Mouse (Mus musculus): Measurements from ENCODE around the gene Erc2. TPM values are rescaled to one million over a fixed set of nuclear protein-coding genes. Genes with fewer than 3 reads are reported as not detected.

Gene Erc2
- polyA plus RNA-seq, 2 experiments: 0.52 to 0.99 TPM

GRCm38 (mm10) chr14:28231241-28231640, 609.0 kb downstream of the Erc2 start:
- WGBS (ENCODE audit: insufficient replicate concordance): 58% methylated on average over 2 of the region's 2 CpGs
- no peak for DNase-seq (ENCODE audit: low read depth in 3 of 3, low spot score in 3 of 3)
- Histone ChIP-seq H3K4me2 (ENCODE audit: low read depth) (no peak overlapping the region), H3K27me3 (ENCODE audit: control insufficient read depth, insufficient read depth, low read length) (no peaks in the 10 kb centered on the region), H3K9me3 (ENCODE audit: control insufficient read depth, low read length) (no peaks in the 10 kb centered on the region), H3K9ac (replicated peaks) (no peak overlapping the region), H3K27ac (no peak overlapping the region), H3K4me3 (ENCODE audit: insufficient read depth in 1 of 2, low read depth in 2 of 2, low read length in 2 of 2) (no peak overlapping the region), H3K36me3 (replicated peaks; ENCODE audit: control insufficient read depth, insufficient read depth, low read depth) (no peaks in the 10 kb centered on the region), H3K4me1 (replicated peaks; ENCODE audit: control insufficient read depth in 2 of 2, insufficient read depth in 2 of 2, low read length in 1 of 2) (no peaks in the 10 kb centered on the region)
- TF ChIP-seq EP300 (IDR thresholded peaks at IDR 0.05; ENCODE audit: low read depth) (no peak), CTCF (IDR thresholded peaks at IDR 0.05; ENCODE audit: low read depth) (no peak)
- no peak for ATAC-seq (ENCODE audit: insufficient read depth)

DNA sequence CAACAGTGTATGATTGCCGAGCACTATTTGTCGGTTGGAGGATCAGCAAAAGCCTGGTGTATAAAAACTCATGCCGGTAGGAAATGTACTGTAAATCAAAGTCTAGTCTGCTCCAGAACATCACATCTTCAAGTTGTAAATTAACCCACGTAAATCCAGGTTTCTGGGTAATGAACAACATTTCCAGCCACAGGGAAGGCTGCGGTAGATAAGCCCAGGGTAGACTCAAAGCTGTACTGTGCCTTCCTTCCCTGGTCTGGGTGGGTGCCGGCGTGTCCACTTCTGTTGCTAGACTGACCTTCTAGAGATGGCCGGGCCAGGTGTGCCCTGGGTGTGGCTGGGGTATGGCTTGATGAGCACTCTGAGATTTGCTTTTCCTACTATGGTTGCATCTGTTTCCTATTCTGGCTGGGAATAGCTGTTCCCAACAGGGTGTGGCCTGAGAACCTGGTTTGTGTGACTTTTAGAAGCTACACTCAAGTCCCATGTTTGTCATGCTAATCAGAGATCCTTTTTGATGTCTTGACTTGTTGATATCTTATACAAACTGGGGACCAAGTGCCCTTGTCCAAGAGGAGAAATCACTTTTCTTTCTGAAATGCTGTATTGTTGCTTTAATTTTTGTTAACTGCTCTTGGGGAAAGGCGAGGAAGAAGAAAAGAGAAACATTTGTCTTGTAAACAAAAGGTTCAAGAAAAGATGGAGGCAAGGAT, 616.3 kb downstream of the Erc2 start:
- no peaks in the 10 kb centered on the region for H3K4me1 ChIP-seq (replicated peaks; ENCODE audit: control insufficient read depth in 2 of 2, insufficient read depth in 2 of 2, low read length in 1 of 2)
- TF ChIP-seq EP300 (IDR thresholded peaks at IDR 0.05; ENCODE audit: low read depth) (no peak), CTCF (IDR thresholded peaks at IDR 0.05; ENCODE audit: low read depth) (no peak)
- WGBS (ENCODE audit: insufficient replicate concordance): 73% methylated on average over 9 of the region's 9 CpGs
- H3K36me3 ChIP-seq (replicated peaks; ENCODE audit: control insufficient read depth, insufficient read depth, low read depth): no peaks in the 10 kb centered on the region
- DNase-seq (ENCODE audit: low read depth in 3 of 3, low spot score in 3 of 3): no peak
- H3K9ac ChIP-seq (replicated peaks): no peak overlapping the region
- ATAC-seq (ENCODE audit: insufficient read depth): no peak
- no peak overlapping the region for H3K4me3 ChIP-seq (ENCODE audit: insufficient read depth in 1 of 2, low read depth in 2 of 2, low read length in 2 of 2)
- H3K4me2 ChIP-seq (ENCODE audit: low read depth): no peak overlapping the region
- no peaks in the 10 kb centered on the region for H3K9me3 ChIP-seq (ENCODE audit: control insufficient read depth, low read length)
- no peaks in the 10 kb centered on the region for H3K27me3 ChIP-seq (ENCODE audit: control insufficient read depth, insufficient read depth, low read length)
- no peak overlapping the region for H3K27ac ChIP-seq

GRCm38 (mm10) chr14:28240111-28240510, 617.9 kb downstream of the Erc2 start:
- Histone ChIP-seq H3K27ac (no peak overlapping the region), H3K9ac (replicated peaks) (no peak overlapping the region), H3K4me1 (replicated peaks; ENCODE audit: control insufficient read depth in 2 of 2, insufficient read depth in 2 of 2, low read length in 1 of 2) (no peaks in the 10 kb centered on the region), H3K27me3 (ENCODE audit: control insufficient read depth, insufficient read depth, low read length) (no peaks in the 10 kb centered on the region), H3K4me2 (ENCODE audit: low read depth) (no peak overlapping the region), H3K4me3 (ENCODE audit: insufficient read depth in 1 of 2, low read depth in 2 of 2, low read length in 2 of 2) (no peak overlapping the region), H3K36me3 (replicated peaks; ENCODE audit: control insufficient read depth, insufficient read depth, low read depth) (no peaks in the 10 kb centered on the region), H3K9me3 (ENCODE audit: control insufficient read depth, low read length) (no peaks in the 10 kb centered on the region)
- ATAC-seq (ENCODE audit: insufficient read depth): no peak
- DNase-seq (ENCODE audit: low read depth in 3 of 3, low spot score in 3 of 3): no peak
- TF ChIP-seq EP300 (IDR thresholded peaks at IDR 0.05; ENCODE audit: low read depth): no peak
- TF ChIP-seq CTCF (IDR thresholded peaks at IDR 0.05; ENCODE audit: low read depth): no peak
- 23% methylated on average over 3 of the region's 3 CpGs for WGBS (ENCODE audit: insufficient replicate concordance)

DNA sequence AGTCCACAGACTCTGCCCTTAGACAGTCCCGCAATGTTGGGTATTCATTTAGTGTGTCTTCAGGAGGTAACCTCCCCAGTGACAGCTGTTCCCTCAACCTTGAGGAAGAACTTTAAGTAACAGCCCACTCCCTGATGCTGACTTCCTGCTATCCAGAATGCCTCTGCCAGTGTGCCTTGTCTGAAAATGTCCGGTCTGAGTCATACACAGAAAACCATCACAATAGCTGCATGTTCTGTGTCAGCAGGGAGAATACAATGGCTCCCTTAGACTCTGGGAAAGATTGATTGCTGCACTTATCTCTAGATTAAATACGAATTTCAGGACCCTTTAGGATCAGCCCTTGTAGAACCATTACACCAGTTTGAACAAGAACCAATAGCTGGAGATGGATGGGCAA, 620.5 kb downstream of the Erc2 start:
- Histone ChIP-seq H3K4me3 (ENCODE audit: insufficient read depth in 1 of 2, low read depth in 2 of 2, low read length in 2 of 2) (no peak overlapping the region), H3K27ac (no peak overlapping the region), H3K27me3 (ENCODE audit: control insufficient read depth, insufficient read depth, low read length) (no peaks in the 10 kb centered on the region), H3K9me3 (ENCODE audit: control insufficient read depth, low read length) (no peaks in the 10 kb centered on the region), H3K4me2 (ENCODE audit: low read depth) (no peak overlapping the region), H3K4me1 (replicated peaks; ENCODE audit: control insufficient read depth in 2 of 2, insufficient read depth in 2 of 2, low read length in 1 of 2) (no peaks in the 10 kb centered on the region), H3K9ac (replicated peaks) (no peak overlapping the region), H3K36me3 (replicated peaks; ENCODE audit: control insufficient read depth, insufficient read depth, low read depth) (no peaks in the 10 kb centered on the region)
- DNase-seq (ENCODE audit: low read depth in 3 of 3, low spot score in 3 of 3) (no peak), ATAC-seq (ENCODE audit: insufficient read depth) (no peak)
- TF ChIP-seq CTCF (IDR thresholded peaks at IDR 0.05; ENCODE audit: low read depth): no peak
- no peak for TF ChIP-seq EP300 (IDR thresholded peaks at IDR 0.05; ENCODE audit: low read depth)
- WGBS (ENCODE audit: insufficient replicate concordance): 32% methylated on average over 3 of the region's 3 CpGs

GRCm38 (mm10) chr14:28243474-28243873, 621.2 kb downstream of the Erc2 start:
- Histone ChIP-seq H3K4me2 (ENCODE audit: low read depth) (no peak overlapping the region), H3K4me1 (replicated peaks; ENCODE audit: control insufficient read depth in 2 of 2, insufficient read depth in 2 of 2, low read length in 1 of 2) (no peaks in the 10 kb centered on the region), H3K27me3 (ENCODE audit: control insufficient read depth, insufficient read depth, low read length) (no peaks in the 10 kb centered on the region), H3K36me3 (replicated peaks; ENCODE audit: control insufficient read depth, insufficient read depth, low read depth) (no peaks in the 10 kb centered on the region), H3K27ac (no peak overlapping the region), H3K9me3 (ENCODE audit: control insufficient read depth, low read length) (no peaks in the 10 kb centered on the region), H3K4me3 (ENCODE audit: insufficient read depth in 1 of 2, low read depth in 2 of 2, low read length in 2 of 2) (no peak overlapping the region), H3K9ac (replicated peaks) (no peak overlapping the region)
- no peak for TF ChIP-seq CTCF (IDR thresholded peaks at IDR 0.05; ENCODE audit: low read depth)
- TF ChIP-seq EP300 (IDR thresholded peaks at IDR 0.05; ENCODE audit: low read depth): no peak
- 52% methylated on average over 4 of the region's 4 CpGs for WGBS (ENCODE audit: insufficient replicate concordance)
- DNase-seq (ENCODE audit: low read depth in 3 of 3, low spot score in 3 of 3): no peak
- no peak for ATAC-seq (ENCODE audit: insufficient read depth)

Measured in liver, embryonic 14.5 days (tissue).